Mouse (Mus musculus): ENCODE data around the gene Foxred2. TPM values are rescaled to one million over a fixed set of nuclear protein-coding genes. Genes with fewer than 3 reads are reported as not detected.

Gene Foxred2
- polyA plus RNA-seq (2015; fragmentation: Nextera tagmentation; extraction: Ambion mirVana), result 4.9 and 5.2 TPM in 2 replicates

- WGBS, result 0% methylated on average over 39 of the region's 39 CpGs
- ATAC-seq (ENCODE audit: low FRiP score, low TSS enrichment), result peak; percentile 88
These were observed at the start of gene Foxred2 for GRCm38 (mm10) chr15:77956404-77956901. Gene Foxred2 (minus strand): TSS chr15:77956722.

GRCm38 (mm10) chr15:78003929-78004328 lies 47.4 kb upstream of the Foxred2 start:
- Histone ChIP-seq H3K27ac (ENCODE audit: low read length) (no peak overlapping the region), H3K36me3 (ENCODE audit: insufficient read depth, low read length) (no peaks in the 10 kb centered on the region), H3K9ac (replicated peaks; ENCODE audit: low read length) (no peak overlapping the region), H3K4me1 (ENCODE audit: insufficient read depth, low read length) (no peaks in the 10 kb centered on the region), H3K4me3 (ENCODE audit: low read length) (no peak overlapping the region), H3K27me3 (ENCODE audit: insufficient read depth, low read length) (no peaks in the 10 kb centered on the region), H3K9me3 (ENCODE audit: low read length) (no peaks in the 10 kb centered on the region), H3K4me2 (replicated peaks; ENCODE audit: low read depth, low read length) (no peak overlapping the region)
- no peak; the same call in 1 of the 2 replicates for ATAC-seq (ENCODE audit: low FRiP score, low TSS enrichment)
- 31% methylated on average over 9 of the region's 9 CpGs for WGBS

More at GRCm38 (mm10) chr15:77956404-77956901, at the start of gene Foxred2:
- peak within 1 kb of the TSS; percentile 55 for H3K9ac ChIP-seq (replicated peaks; ENCODE audit: low read length)
- peaks cover 31% of the 10 kb centered on the region for H3K36me3 ChIP-seq (ENCODE audit: insufficient read depth, low read length)
- H3K27ac ChIP-seq (ENCODE audit: low read length), result no peak within 1 kb of the TSS
- H3K4me1 ChIP-seq (ENCODE audit: insufficient read depth, low read length), result peaks cover 11% of the 10 kb centered on the region
- H3K9me3 ChIP-seq (ENCODE audit: low read length), result no peaks in the 10 kb centered on the region
- H3K4me2 ChIP-seq (replicated peaks; ENCODE audit: low read depth, low read length), result peak within 1 kb of the TSS; percentile 81
- peak within 1 kb of the TSS; percentile 61 for H3K4me3 ChIP-seq (ENCODE audit: low read length)
- H3K27me3 ChIP-seq (ENCODE audit: insufficient read depth, low read length), result peaks cover 10% of the 10 kb centered on the region

GRCm38 (mm10) chr15:78001400-78001799 lies 44.9 kb upstream of the Foxred2 start:
- Histone ChIP-seq H3K27me3 (ENCODE audit: insufficient read depth, low read length) (no peaks in the 10 kb centered on the region), H3K9ac (replicated peaks; ENCODE audit: low read length) (no peak overlapping the region), H3K9me3 (ENCODE audit: low read length) (no peaks in the 10 kb centered on the region), H3K4me2 (replicated peaks; ENCODE audit: low read depth, low read length) (no peak overlapping the region), H3K36me3 (ENCODE audit: insufficient read depth, low read length) (no peaks in the 10 kb centered on the region), H3K27ac (ENCODE audit: low read length) (no peak overlapping the region), H3K4me3 (ENCODE audit: low read length) (no peak overlapping the region), H3K4me1 (ENCODE audit: insufficient read depth, low read length) (no peaks in the 10 kb centered on the region)
- 26% methylated on average over 5 of the region's 5 CpGs for WGBS
- no peak for ATAC-seq (ENCODE audit: low FRiP score, low TSS enrichment)

GRCm38 (mm10) chr15:77988541-77988940 lies 32.0 kb upstream of the Foxred2 start:
- Histone ChIP-seq H3K4me2 (replicated peaks; ENCODE audit: low read depth, low read length) (no peak overlapping the region), H3K36me3 (ENCODE audit: insufficient read depth, low read length) (no peaks in the 10 kb centered on the region), H3K27me3 (ENCODE audit: insufficient read depth, low read length) (peaks cover 3% of the 10 kb centered on the region; the same call in 1 of the 2 replicates), H3K4me3 (ENCODE audit: low read length) (no peak overlapping the region), H3K4me1 (ENCODE audit: insufficient read depth, low read length) (no peaks in the 10 kb centered on the region), H3K9ac (replicated peaks; ENCODE audit: low read length) (no peak overlapping the region), H3K9me3 (ENCODE audit: low read length) (no peaks in the 10 kb centered on the region), H3K27ac (ENCODE audit: low read length) (no peak overlapping the region)
- 77% methylated on average over 5 of the region's 5 CpGs for WGBS
- ATAC-seq (ENCODE audit: low FRiP score, low TSS enrichment), result no peak

GRCm38 (mm10) chr15:77983391-77983790 lies 26.9 kb upstream of the Foxred2 start:
- no peaks in the 10 kb centered on the region for H3K9me3 ChIP-seq (ENCODE audit: low read length)
- 22% methylated on average over 3 of the region's 3 CpGs for WGBS
- H3K27me3 ChIP-seq (ENCODE audit: insufficient read depth, low read length), result peaks cover 3% of the 10 kb centered on the region; the same call in 1 of the 2 replicates
- no peak overlapping the region for H3K27ac ChIP-seq (ENCODE audit: low read length)
- no peaks in the 10 kb centered on the region for H3K4me1 ChIP-seq (ENCODE audit: insufficient read depth, low read length)
- no peak overlapping the region for H3K9ac ChIP-seq (replicated peaks; ENCODE audit: low read length)
- no peak overlapping the region for H3K4me2 ChIP-seq (replicated peaks; ENCODE audit: low read depth, low read length)
- no peak overlapping the region for H3K4me3 ChIP-seq (ENCODE audit: low read length)
- no peak for ATAC-seq (ENCODE audit: low FRiP score, low TSS enrichment)
- H3K36me3 ChIP-seq (ENCODE audit: insufficient read depth, low read length), result no peaks in the 10 kb centered on the region

GRCm38 (mm10) chr15:77982195-77982939 lies 25.8 kb upstream of the Foxred2 start:
- Histone ChIP-seq H3K27me3 (ENCODE audit: insufficient read depth, low read length) (peaks cover 3% of the 10 kb centered on the region; the same call in 1 of the 2 replicates), H3K4me1 (ENCODE audit: insufficient read depth, low read length) (no peaks in the 10 kb centered on the region), H3K4me3 (ENCODE audit: low read length) (no peak overlapping the region), H3K4me2 (replicated peaks; ENCODE audit: low read depth, low read length) (no peak overlapping the region), H3K27ac (ENCODE audit: low read length) (no peak overlapping the region), H3K36me3 (ENCODE audit: insufficient read depth, low read length) (no peaks in the 10 kb centered on the region), H3K9me3 (ENCODE audit: low read length) (no peaks in the 10 kb centered on the region), H3K9ac (replicated peaks; ENCODE audit: low read length) (no peak overlapping the region)
- WGBS, result 28% methylated on average over 18 of the region's 18 CpGs
- ATAC-seq (ENCODE audit: low FRiP score, low TSS enrichment), result no peak

GRCm38 (mm10) chr15:77981181-77981680 lies 24.7 kb upstream of the Foxred2 start:
- H3K36me3 ChIP-seq (ENCODE audit: insufficient read depth, low read length), result no peaks in the 10 kb centered on the region
- no peak for ATAC-seq (ENCODE audit: low FRiP score, low TSS enrichment)
- H3K9me3 ChIP-seq (ENCODE audit: low read length), result no peaks in the 10 kb centered on the region
- no peak overlapping the region for H3K27ac ChIP-seq (ENCODE audit: low read length)
- WGBS, result 56% methylated on average over 5 of the region's 5 CpGs
- H3K27me3 ChIP-seq (ENCODE audit: insufficient read depth, low read length), result peaks cover 3% of the 10 kb centered on the region; the same call in 1 of the 2 replicates
- H3K4me1 ChIP-seq (ENCODE audit: insufficient read depth, low read length), result no peaks in the 10 kb centered on the region
- no peak overlapping the region for H3K4me2 ChIP-seq (replicated peaks; ENCODE audit: low read depth, low read length)
- no peak overlapping the region for H3K4me3 ChIP-seq (ENCODE audit: low read length)
- H3K9ac ChIP-seq (replicated peaks; ENCODE audit: low read length), result no peak overlapping the region

- Histone ChIP-seq H3K4me2 (replicated peaks; ENCODE audit: low read depth, low read length) (no peak overlapping the region), H3K9me3 (ENCODE audit: low read length) (no peaks in the 10 kb centered on the region), H3K4me1 (ENCODE audit: insufficient read depth, low read length) (no peaks in the 10 kb centered on the region), H3K9ac (replicated peaks; ENCODE audit: low read length) (no peak overlapping the region), H3K36me3 (ENCODE audit: insufficient read depth, low read length) (no peaks in the 10 kb centered on the region), H3K27ac (ENCODE audit: low read length) (no peak overlapping the region), H3K4me3 (ENCODE audit: low read length) (no peak overlapping the region), H3K27me3 (ENCODE audit: insufficient read depth, low read length) (peaks cover 2% of the 10 kb centered on the region; the same call in 1 of the 2 replicates)
- WGBS, result 85% methylated on average over 10 of the region's 10 CpGs
- ATAC-seq (ENCODE audit: low FRiP score, low TSS enrichment), result no peak
These were observed 22.9 kb upstream of the Foxred2 start for GRCm38 (mm10) chr15:77979427-77979865.

GRCm38 (mm10) chr15:77977663-77978062 lies 21.1 kb upstream of the Foxred2 start:
- WGBS, result 61% methylated on average over 3 of the region's 3 CpGs
- Histone ChIP-seq H3K9ac (replicated peaks; ENCODE audit: low read length) (no peak overlapping the region), H3K27me3 (ENCODE audit: insufficient read depth, low read length) (no peaks in the 10 kb centered on the region), H3K9me3 (ENCODE audit: low read length) (no peaks in the 10 kb centered on the region), H3K4me2 (replicated peaks; ENCODE audit: low read depth, low read length) (no peak overlapping the region), H3K4me3 (ENCODE audit: low read length) (no peak overlapping the region), H3K27ac (ENCODE audit: low read length) (no peak overlapping the region), H3K4me1 (ENCODE audit: insufficient read depth, low read length) (no peaks in the 10 kb centered on the region), H3K36me3 (ENCODE audit: insufficient read depth, low read length) (no peaks in the 10 kb centered on the region)
- no peak for ATAC-seq (ENCODE audit: low FRiP score, low TSS enrichment)
